Mouse (Mus musculus) C2C12 (cell line): ENCODE results near the gene Mindy4. TPM values are rescaled to one million over a fixed set of nuclear protein-coding genes. Genes with fewer than 3 reads are reported as not detected.

Experiments used
- H3K27me3 ChIP-seq: one replicate; pipeline ENCODE4 v1.6.1; 2011; ENCODE audit not compliant: control insufficient read depth, insufficient read depth, insufficient read length
- H3K36me3 ChIP-seq: one replicate; pipeline ENCODE4 v1.6.1; 2011; ENCODE audit not compliant: control insufficient read depth, insufficient read depth
- H3K4me3 ChIP-seq: one replicate; pipeline ENCODE4 v1.5.1; 2011; ENCODE audit warnings: mild to moderate bottlenecking, control low read depth; ENCODE audit not compliant: poor library complexity, insufficient read depth, severe bottlenecking
- H3K79me2 ChIP-seq: one replicate; pipeline ENCODE4 v1.6.1; 2011; ENCODE audit not compliant: control insufficient read depth, insufficient read depth
- H3K79me3 ChIP-seq: one replicate; pipeline ENCODE4 v1.6.1; 2011; ENCODE audit warnings: low read depth, control low read depth
- H3ac ChIP-seq: one replicate; pipeline ENCODE3; 2011; ENCODE audit warnings: low read depth; ENCODE audit not compliant: control insufficient read depth, insufficient read length
- CEBPB ChIP-seq: IDR thresholded peaks from one replicate; pipeline ENCODE4 v1.6.1; 2011; ENCODE audit warnings: low read depth, mild to moderate bottlenecking, control low read depth, moderate library complexity
- CTCF ChIP-seq: IDR thresholded peaks from one replicate; pipeline ENCODE4 v1.5.1; 2011; ENCODE audit not compliant: control insufficient read depth, insufficient read depth, insufficient read length
- FOSL1 ChIP-seq: IDR thresholded peaks from one replicate; pipeline ENCODE4 v1.8.0; 2011; ENCODE audit warnings: mild to moderate bottlenecking, low read length; ENCODE audit not compliant: poor library complexity, insufficient read depth, severe bottlenecking
- MAX ChIP-seq: IDR thresholded peaks from one replicate; pipeline ENCODE4 v1.6.1; 2011; ENCODE audit warnings: mild to moderate bottlenecking, control low read depth
- MYOD1 ChIP-seq: IDR thresholded peaks from one replicate; pipeline ENCODE4 v1.6.1; 2011; ENCODE audit warnings: low read depth; ENCODE audit not compliant: control insufficient read depth, insufficient read length
- MYOG ChIP-seq: IDR thresholded peaks from one replicate; pipeline ENCODE4 v1.6.1; 2011; ENCODE audit not compliant: control insufficient read depth, insufficient read length; ENCODE audit errors: extremely low read depth
- USF1 ChIP-seq: IDR thresholded peaks from one replicate; pipeline ENCODE4 v1.6.1; 2011; ENCODE audit warnings: low read depth, mild to moderate bottlenecking, control low read depth, moderate library complexity
- polyA plus RNA-seq: library from polyadenylated mRNA; unstranded; fragments of >200 nt; fragmentation: generic; extraction: Trizol; gene quantifications from one replicate; pipeline ENCODE4 v1.2.1, GENCODE M21; 2012; ENCODE audit warnings: missing spikeins

Mindy4 gene
- polyA plus RNA-seq, 1 experiment: 2.6 TPM

GRCm38 (mm10) chr6:55332773-55333109 is 129.6 kb downstream of the Mindy4 start:
- H3K79me2 ChIP-seq: peaks cover 15% of the 10 kb centered on the region
- TF ChIP-seq CEBPB (no peak), MAX (no peak), MYOD1 (no peak), MYOG (no peak), CTCF (no peak), USF1 (no peak)
- H3K79me3 ChIP-seq: peaks cover 10% of the 10 kb centered on the region
- H3K36me3 ChIP-seq: no peaks in the 10 kb centered on the region
- H3K27me3 ChIP-seq: no peaks in the 10 kb centered on the region
- H3ac ChIP-seq: no peak overlapping the region
- H3K4me3 ChIP-seq: no peak overlapping the region

DNA sequence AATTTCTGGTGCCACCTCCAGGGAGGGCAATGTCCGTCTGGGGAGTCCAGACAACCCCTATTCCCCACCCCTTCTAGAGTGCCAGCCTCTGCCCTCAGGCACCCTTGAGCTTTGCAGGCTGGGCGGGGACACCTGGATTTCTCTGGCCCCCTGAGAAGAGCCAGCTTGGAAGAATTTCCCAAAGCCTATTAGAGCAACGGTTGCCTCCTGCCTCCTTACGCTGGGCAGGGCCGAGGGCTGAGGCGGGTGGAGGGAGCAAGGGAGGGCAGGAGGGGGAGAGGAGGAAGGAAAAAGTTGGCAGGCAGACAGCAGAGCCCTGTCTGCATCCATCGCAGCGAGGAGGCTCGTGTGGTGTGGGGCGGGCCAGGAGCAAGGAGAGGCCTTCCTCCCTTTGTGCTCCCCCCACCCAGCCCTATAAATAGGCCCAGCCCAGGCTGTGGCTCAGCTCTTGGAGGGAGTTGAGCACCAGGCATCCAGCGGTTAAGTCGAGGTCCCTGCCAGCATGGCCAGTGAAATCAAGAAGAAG is 132.9 kb downstream of the Mindy4 start, which contains the start of gene Aqp1:
Aqp1 (plus strand) TSS at position 444 of the 526 bp plus-strand sequence.
- H3K79me2 ChIP-seq: peaks cover 46% of the 10 kb centered on the region
- peak within 1 kb of the TSS; percentile 71 for H3ac ChIP-seq
- H3K79me3 ChIP-seq: peaks cover 29% of the 10 kb centered on the region
- no peaks in the 10 kb centered on the region for H3K27me3 ChIP-seq
- peak within 1 kb of the TSS; percentile 51 for H3K4me3 ChIP-seq
- H3K36me3 ChIP-seq: peaks cover 6% of the 10 kb centered on the region
- TF ChIP-seq USF1 (no peak), MYOD1 (no peak), CTCF (no peak), FOSL1 (no peak), MAX (no peak), CEBPB (no peak), MYOG (no peak)

DNA sequence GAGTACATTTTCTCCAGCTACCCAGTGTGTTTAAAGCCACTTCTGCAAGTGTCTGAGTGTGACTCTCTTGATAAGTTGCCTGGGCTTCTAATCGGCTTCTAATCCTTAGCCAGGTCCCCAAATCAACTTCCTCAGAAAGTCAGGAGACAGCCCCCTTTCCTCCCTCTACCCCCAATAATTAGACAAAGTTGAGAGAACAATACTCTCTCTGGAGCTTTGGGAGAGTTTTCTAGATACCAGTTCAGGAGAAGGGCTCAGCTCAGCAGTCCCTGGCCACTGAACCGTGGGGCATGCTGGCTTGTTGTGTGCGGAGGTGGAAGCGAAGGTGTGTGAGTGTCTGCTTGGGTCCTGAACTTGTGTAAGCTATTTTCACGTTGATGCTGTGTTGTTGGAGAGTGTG is 134.1 kb downstream of the Mindy4 start:
- Histone ChIP-seq H3K79me3 (peaks cover 40% of the 10 kb centered on the region), H3ac (peak overlapping the region; percentile 83), H3K27me3 (no peaks in the 10 kb centered on the region), H3K79me2 (peaks cover 58% of the 10 kb centered on the region), H3K4me3 (peak overlapping the region; percentile 51), H3K36me3 (peaks cover 16% of the 10 kb centered on the region)
- no peak for TF ChIP-seq CEBPB
- no peak for TF ChIP-seq FOSL1
- TF ChIP-seq MAX: no peak
- TF ChIP-seq CTCF: no peak
- TF ChIP-seq MYOG: no peak
- no peak for TF ChIP-seq MYOD1
- no peak for TF ChIP-seq USF1

DNA sequence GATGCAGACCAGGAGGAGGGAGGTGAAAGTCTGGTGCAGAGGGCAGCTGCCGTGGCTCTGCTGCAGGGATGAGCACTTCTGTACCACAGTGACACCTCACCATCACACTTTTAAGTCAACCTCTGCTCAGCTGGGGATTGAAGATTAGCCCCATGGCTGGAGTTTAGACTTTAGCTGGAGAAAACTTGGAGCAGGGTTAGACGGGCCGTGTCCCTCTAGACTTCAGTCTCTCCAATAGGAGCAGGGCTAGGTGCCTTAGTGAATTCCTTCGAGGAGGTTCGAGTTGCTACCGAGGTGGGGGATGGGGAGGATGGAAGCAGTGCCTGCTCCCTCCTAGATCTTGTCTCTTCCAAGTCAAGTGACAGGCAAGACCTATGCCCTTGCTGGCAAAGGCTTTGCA is 134.9 kb downstream of the Mindy4 start:
- Histone ChIP-seq H3K79me3 (peaks cover 47% of the 10 kb centered on the region), H3K79me2 (peaks cover 66% of the 10 kb centered on the region), H3K36me3 (peaks cover 25% of the 10 kb centered on the region), H3K27me3 (no peaks in the 10 kb centered on the region), H3ac (peak overlapping the region; percentile 83), H3K4me3 (peak overlapping the region; percentile 51)
- no peak for TF ChIP-seq MAX
- TF ChIP-seq USF1: no peak
- no peak for TF ChIP-seq MYOG
- TF ChIP-seq FOSL1: no peak
- no peak for TF ChIP-seq CEBPB
- TF ChIP-seq CTCF: no peak
- TF ChIP-seq MYOD1: no peak

DNA sequence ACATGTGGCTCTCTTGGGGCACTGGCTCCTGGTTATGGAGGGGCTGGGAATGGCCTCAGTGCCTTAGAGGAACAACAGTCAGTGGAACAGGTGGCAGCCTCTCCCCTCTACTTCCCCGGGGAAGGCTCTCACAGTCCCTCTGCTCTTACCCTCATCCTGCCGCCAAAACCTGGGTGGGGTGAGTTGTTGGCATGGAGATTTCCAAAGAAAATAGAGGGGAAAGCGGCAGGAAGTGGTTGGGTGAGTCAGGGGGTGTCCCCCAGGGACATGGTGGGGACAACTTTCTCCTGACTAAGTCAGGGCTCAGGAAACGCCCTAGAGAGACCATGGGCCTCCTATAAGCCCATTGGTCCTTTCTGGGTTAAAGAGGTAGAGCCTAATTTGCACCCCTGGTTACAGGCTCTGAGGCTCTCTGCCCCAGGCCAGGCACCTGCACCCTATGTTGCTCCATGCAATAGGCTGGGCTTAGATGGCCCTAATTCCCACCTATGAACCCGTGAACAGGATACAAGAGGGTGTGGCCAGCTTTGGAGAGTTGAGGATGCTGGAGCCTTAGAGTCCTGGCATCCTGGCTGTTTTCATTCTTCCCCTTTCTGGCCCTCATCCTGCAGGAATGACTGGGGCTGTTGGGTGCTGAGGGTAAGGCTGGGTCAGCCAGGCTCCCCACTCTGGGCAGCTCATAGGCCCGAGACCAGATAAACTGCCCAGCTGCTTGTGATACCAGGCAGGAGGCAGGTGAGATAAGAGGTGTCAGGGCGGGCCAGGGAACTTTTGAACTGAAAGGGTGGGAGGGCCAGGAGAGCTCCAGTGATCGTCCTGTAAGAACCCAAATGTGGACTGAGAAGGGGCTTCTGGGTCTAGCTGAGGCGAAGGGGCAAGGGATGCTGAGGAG is 136.0 kb downstream of the Mindy4 start:
- Histone ChIP-seq H3K4me3 (peak overlapping the region; percentile 51), H3K27me3 (no peaks in the 10 kb centered on the region), H3ac (peak overlapping the region; percentile 83), H3K36me3 (peaks cover 36% of the 10 kb centered on the region), H3K79me3 (peaks cover 50% of the 10 kb centered on the region), H3K79me2 (peaks cover 77% of the 10 kb centered on the region)
- no peak for TF ChIP-seq CTCF
- no peak for TF ChIP-seq USF1
- TF ChIP-seq FOSL1: peak; percentile 87
- no peak for TF ChIP-seq MYOG
- TF ChIP-seq MYOD1: peak; percentile 87
- no peak for TF ChIP-seq CEBPB
